Comparison of ENCODE assay signal across 8 mouse cellular contexts in genomic region chrX:13280037-13280408, GRCm38 (mm10). TPM values are rescaled to one million over a fixed set of nuclear protein-coding genes. Genes with fewer than 3 reads are reported as not detected.
DNase-seq lines count a peak whose midpoint lies in the region; ATAC-seq and TF ChIP-seq lines count a peak whose summit lies in the region.

No protein-coding gene starts in this region.

- no peaks in the 10 kb centered on the region for H3K27me3 ChIP-seq in embryonic facial prominence, embryonic 11.5 days (ENCODE audit: control insufficient read depth, insufficient read depth, low read length)
- H3K27me3 ChIP-seq in heart, embryonic 16.5 days (ENCODE audit: control insufficient read depth, insufficient read depth, low read length) = no peaks in the 10 kb centered on the region
- H3K27me3 ChIP-seq in limb, embryonic 11.5 days (ENCODE audit: control insufficient read depth, insufficient read depth, low read length) = no peaks in the 10 kb centered on the region
- no peaks in the 10 kb centered on the region for H3K27me3 ChIP-seq in neural tube, embryonic 14.5 days (ENCODE audit: control insufficient read depth, insufficient read depth, low read length)

- H3K4me2 ChIP-seq in embryonic facial prominence, embryonic 11.5 days (ENCODE audit: low read depth, low read length) = peak overlapping the region; percentile 56
- peak overlapping the region; percentile 71 for H3K4me2 ChIP-seq in heart, embryonic 16.5 days (ENCODE audit: low read depth, low read length)
- H3K4me2 ChIP-seq in limb, embryonic 11.5 days (ENCODE audit: low read depth, severe bottlenecking) = peak overlapping the region; percentile 70
- peak overlapping the region; percentile 73 for H3K4me2 ChIP-seq in neural tube, embryonic 14.5 days (ENCODE audit: low read depth, low read length)

- H3K27ac ChIP-seq in embryonic facial prominence, embryonic 11.5 days (replicated peaks; ENCODE audit: low read depth, low read length) = peak overlapping the region; percentile 86
- peak overlapping the region; percentile 99 for H3K27ac ChIP-seq in heart, embryonic 16.5 days (ENCODE audit: low read length)
- peak overlapping the region; percentile 99 for H3K27ac ChIP-seq in limb, embryonic 11.5 days (replicated peaks; ENCODE audit: low read depth, low read length)
- peak overlapping the region; percentile 99 for H3K27ac ChIP-seq in neural tube, embryonic 14.5 days (ENCODE audit: low read depth, low read length)

- no peak for TF ChIP-seq CTCF in lung, adult 2 months (IDR thresholded peaks at IDR 0.05; ENCODE audit: insufficient read depth, low read length)

- peak; percentile 46; the same call in 1 of the 2 replicates for ATAC-seq in embryonic facial prominence, embryonic 11.5 days (replicated peaks; ENCODE audit: insufficient number of reproducible peaks, low FRiP score, low TSS enrichment, low read depth)
- ATAC-seq in heart, embryonic 16.5 days (replicated peaks; ENCODE audit: extremely low read depth, insufficient read depth, low FRiP score) = peak; percentile 0; the same call in 1 of the 2 replicates
- no peak; the same call in 1 of the 2 replicates for ATAC-seq in limb, embryonic 11.5 days (ENCODE audit: insufficient number of reproducible peaks, low FRiP score, low TSS enrichment, low read depth)
- ATAC-seq in neural tube, embryonic 14.5 days (ENCODE audit: low read depth) = no peak; the same call in 1 of the 2 replicates

- peak overlapping the region; percentile 87 for H3K9ac ChIP-seq in embryonic facial prominence, embryonic 11.5 days (replicated peaks; ENCODE audit: low read length)
- peak overlapping the region; percentile 100 for H3K9ac ChIP-seq in heart, embryonic 16.5 days (ENCODE audit: low read length)
- peak overlapping the region; percentile 100 for H3K9ac ChIP-seq in limb, embryonic 11.5 days (ENCODE audit: low read length)
- peak overlapping the region; percentile 100 for H3K9ac ChIP-seq in neural tube, embryonic 14.5 days (replicated peaks; ENCODE audit: low read depth, low read length)

- H3K4me1 ChIP-seq in lung, adult 2 months (ENCODE audit: control insufficient read depth, insufficient read depth, low read length) = no peaks in the 10 kb centered on the region
- no peaks in the 10 kb centered on the region for H3K4me1 ChIP-seq in embryonic facial prominence, embryonic 11.5 days (ENCODE audit: control insufficient read depth, insufficient read depth, low read length)
- H3K4me1 ChIP-seq in heart, embryonic 16.5 days (ENCODE audit: control insufficient read depth, insufficient read depth, low read length) = peaks cover 6% of the 10 kb centered on the region
- H3K4me1 ChIP-seq in limb, embryonic 11.5 days (ENCODE audit: control insufficient read depth, insufficient read depth, low read length) = peaks cover 2% of the 10 kb centered on the region; the same call in 1 of the 2 replicates
- peaks cover 6% of the 10 kb centered on the region; the same call in 1 of the 2 replicates for H3K4me1 ChIP-seq in neural tube, embryonic 14.5 days (ENCODE audit: control insufficient read depth, insufficient read depth, low read length)

- peak overlapping the region; percentile 72 for H3K4me3 ChIP-seq in lung, adult 2 months (replicated peaks; ENCODE audit: extremely low read depth, low read depth, low read length)
- peak overlapping the region; percentile 63 for H3K4me3 ChIP-seq in embryonic facial prominence, embryonic 11.5 days (ENCODE audit: low read depth, low read length)
- peak overlapping the region; percentile 94 for H3K4me3 ChIP-seq in heart, embryonic 16.5 days (ENCODE audit: low read length)
- H3K4me3 ChIP-seq in limb, embryonic 11.5 days (ENCODE audit: low read depth, low read length) = peak overlapping the region; percentile 88
- H3K4me3 ChIP-seq in neural tube, embryonic 14.5 days (ENCODE audit: low read depth, low read length) = peak overlapping the region; percentile 92

- no peak for DNase-seq in lung, adult 2 months
- no peak for DNase-seq in lung, postnatal 36 days
- DNase-seq in adrenal gland, postnatal 14 days = peak; percentile 77
- DNase-seq in embryonic facial prominence, embryonic 11.5 days (ENCODE audit: low spot score) = no peak
- no peak for DNase-seq in limb, embryonic 11.5 days (ENCODE audit: low spot score)
- no peak for DNase-seq in urinary bladder, postnatal 14 days (ENCODE audit: low spot score)

- WGBS in lung, adult 2 months = 9% methylated on average over 14 of the region's 14 CpGs
- 2% methylated on average over 14 of the region's 14 CpGs for WGBS in embryonic facial prominence, embryonic 11.5 days
- 5% methylated on average over 14 of the region's 14 CpGs for WGBS in heart, embryonic 16.5 days
- 6% methylated on average over 14 of the region's 14 CpGs for WGBS in limb, embryonic 11.5 days
- 2% methylated on average over 11 of the region's 14 CpGs for WGBS in neural tube, embryonic 14.5 days

- H3K9me3 ChIP-seq in embryonic facial prominence, embryonic 11.5 days (replicated peaks; ENCODE audit: control insufficient read depth, low read length) = no peaks in the 10 kb centered on the region
- H3K9me3 ChIP-seq in heart, embryonic 16.5 days (replicated peaks; ENCODE audit: control insufficient read depth, low read length) = no peaks in the 10 kb centered on the region
- no peaks in the 10 kb centered on the region for H3K9me3 ChIP-seq in limb, embryonic 11.5 days (ENCODE audit: control insufficient read depth, low read length)
- H3K9me3 ChIP-seq in neural tube, embryonic 14.5 days (ENCODE audit: control insufficient read depth, low read length) = no peaks in the 10 kb centered on the region

- no peaks in the 10 kb centered on the region; the same call in 1 of the 2 replicates for H3K36me3 ChIP-seq in embryonic facial prominence, embryonic 11.5 days (replicated peaks; ENCODE audit: control insufficient read depth, insufficient read depth, low read depth, low read length)
- H3K36me3 ChIP-seq in heart, embryonic 16.5 days (ENCODE audit: control insufficient read depth, insufficient read depth) = no peaks in the 10 kb centered on the region
- H3K36me3 ChIP-seq in limb, embryonic 11.5 days (ENCODE audit: control insufficient read depth, insufficient read depth, low read length) = no peaks in the 10 kb centered on the region
- H3K36me3 ChIP-seq in neural tube, embryonic 14.5 days (ENCODE audit: control insufficient read depth, insufficient read depth, low read length) = peaks cover 3% of the 10 kb centered on the region; the same call in 1 of the 2 replicates

- TF ChIP-seq POLR2A in lung, adult 2 months (IDR thresholded peaks at IDR 0.05; ENCODE audit: borderline replicate concordance, extremely low read depth, low read depth, low read length) = no peak

RNA-seq across cellular contexts. Expression of gene Ddx3x, which starts 0.7 kb away (rescaled TPM):
- polyA plus RNA-seq in lung, adult 2 months (2012; rRNA removed) = 24.6 and 30.1 TPM in 2 replicates
- total RNA-seq in adrenal gland, postnatal 14 days (2021) = 317 and 323 TPM in 2 replicates
- 196 and 219 TPM in 2 replicates for polyA plus RNA-seq in embryonic facial prominence, embryonic 11.5 days (2014; fragmentation: Nextera tagmentation; extraction: Ambion mirVana)
- 75.3 and 78.0 TPM in 2 replicates for polyA plus RNA-seq in heart, embryonic 16.5 days (2015; fragmentation: Nextera tagmentation; extraction: Ambion mirVana)
- polyA plus RNA-seq in limb, embryonic 11.5 days (2014; fragmentation: Nextera tagmentation; extraction: Ambion mirVana) = 190 and 215 TPM in 2 replicates
- polyA plus RNA-seq in neural tube, embryonic 14.5 days (2014; fragmentation: Nextera tagmentation; extraction: Ambion mirVana) = 132 and 134 TPM in 2 replicates

Comparison
In these comparisons a context has a peak if more than half of its experiments do, and no peak if none do; other contexts are left out.
1. ATAC-seq: peak in embryonic facial prominence, embryonic 11.5 days (single experiment) and heart, embryonic 16.5 days (single experiment); none in limb, embryonic 11.5 days (single experiment) and neural tube, embryonic 14.5 days (single experiment).
2. Peak in every context shown above with its lines, with median percentiles within 50 percentile points of each other: H3K4me3 ChIP-seq, H3K27ac ChIP-seq, H3K4me2 ChIP-seq and H3K9ac ChIP-seq.